18 mouse cellular contexts compared by ENCODE assay signal in genomic region chr7:81114555-81114954, GRCm38 (mm10). TPM values are rescaled to one million over a fixed set of nuclear protein-coding genes. Genes with fewer than 3 reads are reported as not detected.
DNase-seq lines count a peak whose midpoint lies in the region; ATAC-seq lines count a peak whose summit lies in the region.
"Had no signal": no experiment of that assay in that cellular context is flagged by ENCODE, and none has a peak within 500 bp of the region (broad histone marks: within the 10 kb centered on the region; RNA-seq: fewer than 3 reads in every experiment).

TSS of gene Slc28a1 (plus strand) at chr7:81114799.

- intact Hi-C loops in heart, postnatal 25 days (cut with DNase I) = loop anchor here (5.0 kb wide), 1 partner anchor 38 kb away; no protein-coding TSS in a partner anchor

- H3K9ac ChIP-seq in intestine, embryonic 14.5 days (ENCODE audit: low read length) = no peak within 1 kb of the TSS
- no peak within 1 kb of the TSS for H3K9ac ChIP-seq in liver, embryonic 15.5 days
- H3K9ac ChIP-seq: embryonic facial prominence, embryonic 13.5 days; hindbrain, embryonic 14.5 days; limb, embryonic 12.5 days had no signal

- no peaks in the 10 kb centered on the region for H3K27me3 ChIP-seq in intestine, embryonic 14.5 days (replicated peaks; ENCODE audit: control insufficient read depth, insufficient read depth, low read length)
- no peaks in the 10 kb centered on the region for H3K27me3 ChIP-seq in liver, embryonic 15.5 days
- H3K27me3 ChIP-seq: embryonic facial prominence, embryonic 13.5 days; limb, embryonic 12.5 days had no signal

- H3K27ac ChIP-seq in intestine, embryonic 14.5 days (ENCODE audit: low read depth) = no peak within 1 kb of the TSS
- H3K27ac ChIP-seq in liver, embryonic 15.5 days (replicated peaks) = no peak within 1 kb of the TSS
- H3K27ac ChIP-seq: embryonic facial prominence, embryonic 13.5 days; hindbrain, embryonic 14.5 days; limb, embryonic 12.5 days had no signal

- no peaks in the 10 kb centered on the region for H3K4me1 ChIP-seq in intestine, embryonic 14.5 days (replicated peaks; ENCODE audit: control insufficient read depth, insufficient read depth, low read length)
- 0 out of 2 replicates have a peak, but pooled peaks cover 3% of the 10 kb centered on the region for H3K4me1 ChIP-seq in liver, embryonic 15.5 days (replicated peaks)
- H3K4me1 ChIP-seq: limb, embryonic 12.5 days had no signal

- DNase-seq in heart, postnatal 4 days = peak; percentile 47
- DNase-seq in heart, postnatal 25 days (ENCODE audit: low spot score) = no peak
- no peak for DNase-seq in intestine, embryonic 14.5 days (ENCODE audit: low spot score)
- DNase-seq in kidney, adult 9 months = peak; percentile 91
- DNase-seq in cerebellum, postnatal 4 days (ENCODE audit: low spot score in 2 of 2) = no peak
- DNase-seq in right cerebral cortex, postnatal 10 days (ENCODE audit: low spot score in 2 of 2) = no peak
- DNase-seq: cerebellum, postnatal 25 days; lung, postnatal 10 days; right cerebral cortex, postnatal 14 days had no signal

- H3K4me3 ChIP-seq in intestine, embryonic 14.5 days (ENCODE audit: low read depth, low read length) = no peak within 1 kb of the TSS
- no peak within 1 kb of the TSS for H3K4me3 ChIP-seq in liver, embryonic 15.5 days (replicated peaks)
- H3K4me3 ChIP-seq: embryonic facial prominence, embryonic 13.5 days; limb, embryonic 12.5 days had no signal

- WGBS in intestine, embryonic 14.5 days = 72% methylated on average over 6 of the region's 6 CpGs
- 67% methylated on average over 6 of the region's 6 CpGs for WGBS in liver, embryonic 15.5 days (ENCODE audit: insufficient replicate concordance)

- no peaks in the 10 kb centered on the region for H3K9me3 ChIP-seq in intestine, embryonic 14.5 days (ENCODE audit: control insufficient read depth, low read length)
- no peaks in the 10 kb centered on the region for H3K9me3 ChIP-seq in liver, embryonic 15.5 days (replicated peaks)
- H3K9me3 ChIP-seq: embryonic facial prominence, embryonic 13.5 days; G1E; limb, embryonic 12.5 days had no signal

- no peaks in the 10 kb centered on the region for H3K36me3 ChIP-seq in intestine, embryonic 14.5 days (ENCODE audit: control insufficient read depth, insufficient read depth, low read length)
- H3K36me3 ChIP-seq in liver, embryonic 15.5 days (replicated peaks) = no peaks in the 10 kb centered on the region
- H3K36me3 ChIP-seq: embryonic facial prominence, embryonic 13.5 days; G1E; limb, embryonic 12.5 days had no signal

- ATAC-seq in intestine, embryonic 14.5 days (replicated peaks; ENCODE audit: low FRiP score, low TSS enrichment, low read depth) = 0 out of 2 replicates have a peak, but pooled peaks have one; percentile 28
- peak; percentile 51 for ATAC-seq in liver, embryonic 15.5 days (ENCODE audit: insufficient read depth)

- H3K4me2 ChIP-seq in intestine, embryonic 14.5 days (ENCODE audit: low read length) = no peak within 1 kb of the TSS
- no peak within 1 kb of the TSS for H3K4me2 ChIP-seq in liver, embryonic 15.5 days
- H3K4me2 ChIP-seq: embryonic facial prominence, embryonic 13.5 days; hindbrain, embryonic 14.5 days; limb, embryonic 12.5 days had no signal

RNA-seq across cellular contexts. Expression of gene Slc28a1, which starts in this region (rescaled TPM):
- total RNA-seq in heart, postnatal 4 days (2021) = under 1 TPM in 1 of 2 experiments, not detected in 1; 0.33 TPM
- under 1 TPM; 0.10 to 0.11 TPM for total RNA-seq in heart, postnatal 25 days (2021)
- polyA plus RNA-seq in intestine, embryonic 14.5 days (2014; fragmentation: Nextera tagmentation; extraction: Ambion mirVana) = 0.48 and 1.1 TPM in 2 replicates
- polyA plus RNA-seq in liver, embryonic 15.5 days (2015; fragmentation: Nextera tagmentation; extraction: Ambion mirVana) = 1.0 and 1.1 TPM in 2 replicates
- total RNA-seq: G1E; granulocyte monocyte progenitor cell, adult 5-6 weeks; megakaryocyte-erythroid progenitor cell, adult 5-6 weeks had no signal
- polyA plus RNA-seq: embryonic facial prominence, embryonic 13.5 days; forebrain, embryonic 11.5 days; G1E; hindbrain, embryonic 14.5 days; limb, embryonic 12.5 days; neural tube, embryonic 11.5 days had no signal

Comparison
In these comparisons a context has a peak if more than half of its experiments do, and no peak if none do; other contexts are left out.
1. Peak in DNase-seq in heart, postnatal 4 days; RNA of the gene not detected or under 1 TPM.